Mouse (Mus musculus): Measurements from ENCODE around the gene Med26.

DNA sequence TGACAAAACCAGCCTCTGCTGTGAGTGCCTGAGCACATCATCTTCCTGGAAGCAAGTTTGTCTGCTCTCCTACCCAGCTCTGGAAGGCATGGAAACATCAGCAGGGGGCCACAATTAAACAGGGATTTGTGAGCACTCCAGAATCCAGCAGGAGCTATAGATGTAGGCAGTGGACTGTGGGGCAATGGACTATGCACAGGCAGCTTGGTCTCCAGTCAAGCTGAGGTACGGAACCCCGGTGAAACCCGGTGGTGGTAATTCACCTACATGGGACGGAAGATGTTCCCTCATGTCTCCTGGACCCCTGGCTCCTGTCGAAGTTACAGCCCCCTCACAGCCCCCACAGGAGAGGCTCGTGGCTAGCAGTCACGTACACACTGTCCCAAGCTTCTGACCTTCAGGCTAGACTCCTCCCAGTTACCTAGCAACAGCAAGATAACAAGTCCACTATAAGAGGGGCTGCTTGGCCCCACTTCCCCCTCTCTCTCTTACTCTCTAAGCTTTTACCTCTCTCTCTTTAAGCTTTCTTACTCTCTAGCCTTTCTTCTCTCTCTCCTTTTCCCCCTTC lies 30.6 kb downstream of the Med26 start:
- no peak for TF ChIP-seq HCFC1 (IDR thresholded peaks at IDR 0.05; ENCODE audit: borderline replicate concordance, insufficient read depth, low read length)
- no peak for TF ChIP-seq MAFK (IDR thresholded peaks at IDR 0.05; ENCODE audit: insufficient read depth, low read depth, low read length)
- no peak for TF ChIP-seq ZC3H11A (IDR thresholded peaks at IDR 0.05; ENCODE audit: borderline replicate concordance, low read depth, low read length)
- TF ChIP-seq ZNF384 (IDR thresholded peaks at IDR 0.05; ENCODE audit: low read depth, low read length), result no peak
- TF ChIP-seq CHD2 (IDR thresholded peaks at IDR 0.05; ENCODE audit: low read depth, low read length), result no peak
